Mouse (Mus musculus): ENCODE measurements at regions not wholly inside any gene's neighbourhood (a gene's known extent, or its start where the extent isn't known, plus 50 kb on each side); places are given as distances from the start of the nearest gene placed in this dataset.

- H3K4me1 ChIP-seq (ENCODE audit: control insufficient read depth, insufficient read depth, low read length) = no peaks in the 10 kb centered on the region
- TF ChIP-seq CTCF (IDR thresholded peaks at IDR 0.05; ENCODE audit: control insufficient read depth, insufficient read depth, low read length) (no peak), POLR2A (IDR thresholded peaks at IDR 0.05; ENCODE audit: borderline replicate concordance, control insufficient read depth, low read depth, low read length) (no peak)
- 79% methylated on average over 6 of the region's 6 CpGs for WGBS
- H3K4me3 ChIP-seq (replicated peaks; ENCODE audit: control insufficient read depth, low read depth, low read length) = no peak overlapping the region
- no peak overlapping the region for H3K27ac ChIP-seq (ENCODE audit: control insufficient read depth, insufficient read depth, low read depth, low read length, poor library complexity)
Measured at GRCm38 (mm10) chr17:67569865-67570264, 62.7 kb downstream of the Lrrc30 start.

DNA sequence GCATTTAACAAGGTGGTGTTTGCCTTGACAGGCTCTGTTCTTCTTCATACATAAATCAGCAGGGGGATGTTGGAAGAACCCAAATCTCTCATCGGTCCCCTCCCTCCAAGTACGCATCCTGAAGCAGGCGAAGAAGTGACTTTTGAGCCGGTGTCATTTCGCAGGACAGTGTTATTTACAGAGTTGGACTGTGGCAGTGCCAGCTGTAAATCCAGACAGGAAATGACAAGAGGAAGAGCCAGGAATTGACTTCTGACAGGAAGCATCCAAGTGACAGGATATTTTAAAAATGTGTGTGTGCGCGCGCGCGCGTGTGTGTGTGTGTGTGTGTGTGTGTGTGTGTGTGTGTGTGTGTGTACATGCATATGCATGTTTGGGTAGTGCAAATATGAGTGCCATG lies 66.3 kb downstream of the Lrrc30 start:
- TF ChIP-seq POLR2A (IDR thresholded peaks at IDR 0.05; ENCODE audit: borderline replicate concordance, control insufficient read depth, low read depth, low read length) (no peak), CTCF (IDR thresholded peaks at IDR 0.05; ENCODE audit: control insufficient read depth, insufficient read depth, low read length) (no peak)
- no peak overlapping the region for H3K27ac ChIP-seq (ENCODE audit: control insufficient read depth, insufficient read depth, low read depth, low read length, poor library complexity)
- H3K4me3 ChIP-seq (replicated peaks; ENCODE audit: control insufficient read depth, low read depth, low read length) = no peak overlapping the region
- no peaks in the 10 kb centered on the region for H3K4me1 ChIP-seq (ENCODE audit: control insufficient read depth, insufficient read depth, low read length)
- 82% methylated on average over 11 of the region's 11 CpGs for WGBS

DNA sequence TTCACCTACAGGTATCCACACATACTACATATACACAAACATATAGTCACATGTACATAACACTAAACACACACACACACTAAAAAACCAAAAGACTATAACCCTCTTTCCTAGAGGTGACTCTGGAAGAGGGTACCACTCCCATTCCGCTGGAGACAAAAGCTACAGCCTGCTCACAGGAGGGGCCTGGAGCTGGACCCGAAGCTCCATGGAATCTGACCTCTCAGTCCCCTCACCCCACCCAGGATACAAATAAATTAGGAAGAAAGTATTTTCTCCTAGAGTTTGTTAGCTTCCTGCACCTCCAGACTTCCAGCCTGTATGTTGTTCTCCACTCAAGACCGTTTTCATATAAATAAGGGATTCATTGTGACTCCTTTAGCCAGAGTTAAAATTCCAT lies 66.8 kb downstream of the Lrrc30 start:
- H3K4me1 ChIP-seq (ENCODE audit: control insufficient read depth, insufficient read depth, low read length) = no peaks in the 10 kb centered on the region
- H3K27ac ChIP-seq (ENCODE audit: control insufficient read depth, insufficient read depth, low read depth, low read length, poor library complexity) = no peak overlapping the region
- 76% methylated on average over 3 of the region's 3 CpGs for WGBS
- no peak for TF ChIP-seq CTCF (IDR thresholded peaks at IDR 0.05; ENCODE audit: control insufficient read depth, insufficient read depth, low read length)
- no peak for TF ChIP-seq POLR2A (IDR thresholded peaks at IDR 0.05; ENCODE audit: borderline replicate concordance, control insufficient read depth, low read depth, low read length)
- H3K4me3 ChIP-seq (replicated peaks; ENCODE audit: control insufficient read depth, low read depth, low read length) = no peak overlapping the region

- TF ChIP-seq POLR2A (IDR thresholded peaks at IDR 0.05; ENCODE audit: borderline replicate concordance, control insufficient read depth, low read depth, low read length) (no peak), CTCF (IDR thresholded peaks at IDR 0.05; ENCODE audit: control insufficient read depth, insufficient read depth, low read length) (no peak)
- Histone ChIP-seq H3K4me1 (ENCODE audit: control insufficient read depth, insufficient read depth, low read length) (no peaks in the 10 kb centered on the region), H3K4me3 (replicated peaks; ENCODE audit: control insufficient read depth, low read depth, low read length) (no peak overlapping the region), H3K27ac (ENCODE audit: control insufficient read depth, insufficient read depth, low read depth, low read length, poor library complexity) (no peak overlapping the region)
- WGBS = 46% methylated on average over 3 of the region's 3 CpGs
Measured at GRCm38 (mm10) chr17:67564845-67565244, 67.7 kb downstream of the Lrrc30 start.

DNA sequence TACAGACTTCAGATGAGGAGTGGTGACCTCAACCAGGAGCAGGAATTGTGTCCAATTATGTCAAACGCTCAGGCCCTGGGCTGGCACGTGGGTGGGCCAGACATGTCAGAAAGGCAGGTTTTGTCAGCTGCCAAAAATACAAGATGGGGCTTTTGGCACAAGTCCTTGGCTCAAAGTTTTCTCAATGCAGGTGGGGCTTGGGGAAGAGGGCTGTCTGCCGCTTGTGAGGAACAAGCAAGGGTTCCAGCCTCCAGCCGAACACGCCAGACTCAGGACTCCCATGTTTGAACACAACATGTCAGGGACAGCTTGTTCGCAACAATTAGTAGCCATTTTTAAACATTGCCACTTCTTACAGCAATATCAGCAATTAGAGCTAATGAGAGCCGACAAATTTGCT lies 69.5 kb downstream of the Lrrc30 start:
- Histone ChIP-seq H3K4me3 (replicated peaks; ENCODE audit: control insufficient read depth, low read depth, low read length) (no peak overlapping the region), H3K4me1 (ENCODE audit: control insufficient read depth, insufficient read depth, low read length) (no peaks in the 10 kb centered on the region), H3K27ac (ENCODE audit: control insufficient read depth, insufficient read depth, low read depth, low read length, poor library complexity) (no peak overlapping the region)
- TF ChIP-seq POLR2A (IDR thresholded peaks at IDR 0.05; ENCODE audit: borderline replicate concordance, control insufficient read depth, low read depth, low read length) (no peak), CTCF (IDR thresholded peaks at IDR 0.05; ENCODE audit: control insufficient read depth, insufficient read depth, low read length) (no peak)
- WGBS = 82% methylated on average over 7 of the region's 7 CpGs

GRCm38 (mm10) chr17:67561802-67562201 lies 70.7 kb downstream of the Lrrc30 start:
- no peak for TF ChIP-seq CTCF (IDR thresholded peaks at IDR 0.05; ENCODE audit: control insufficient read depth, insufficient read depth, low read length)
- no peak for TF ChIP-seq POLR2A (IDR thresholded peaks at IDR 0.05; ENCODE audit: borderline replicate concordance, control insufficient read depth, low read depth, low read length)
- Histone ChIP-seq H3K4me1 (ENCODE audit: control insufficient read depth, insufficient read depth, low read length) (no peaks in the 10 kb centered on the region), H3K4me3 (replicated peaks; ENCODE audit: control insufficient read depth, low read depth, low read length) (no peak overlapping the region), H3K27ac (ENCODE audit: control insufficient read depth, insufficient read depth, low read depth, low read length, poor library complexity) (no peak overlapping the region)
- WGBS = 44% methylated on average over 4 of the region's 4 CpGs

- Histone ChIP-seq H3K4me1 (ENCODE audit: control insufficient read depth, insufficient read depth, low read length) (no peaks in the 10 kb centered on the region), H3K4me3 (replicated peaks; ENCODE audit: control insufficient read depth, low read depth, low read length) (no peak overlapping the region), H3K27ac (ENCODE audit: control insufficient read depth, insufficient read depth, low read depth, low read length, poor library complexity) (no peak overlapping the region)
- TF ChIP-seq POLR2A (IDR thresholded peaks at IDR 0.05; ENCODE audit: borderline replicate concordance, control insufficient read depth, low read depth, low read length) (no peak), CTCF (IDR thresholded peaks at IDR 0.05; ENCODE audit: control insufficient read depth, insufficient read depth, low read length) (no peak)
- 36% methylated on average over 7 of the region's 7 CpGs for WGBS
Measured at GRCm38 (mm10) chr17:67557351-67557870, 75.1 kb downstream of the Lrrc30 start.

GRCm38 (mm10) chr17:67552581-67553139 lies 79.9 kb downstream of the Lrrc30 start:
- WGBS = 89% methylated on average over 21 of the region's 21 CpGs
- no peak overlapping the region for H3K4me3 ChIP-seq (replicated peaks; ENCODE audit: control insufficient read depth, low read depth, low read length)
- TF ChIP-seq POLR2A (IDR thresholded peaks at IDR 0.05; ENCODE audit: borderline replicate concordance, control insufficient read depth, low read depth, low read length) (no peak), CTCF (IDR thresholded peaks at IDR 0.05; ENCODE audit: control insufficient read depth, insufficient read depth, low read length) (no peak)
- no peaks in the 10 kb centered on the region; the same call in 1 of the 2 replicates for H3K4me1 ChIP-seq (ENCODE audit: control insufficient read depth, insufficient read depth, low read length)
- H3K27ac ChIP-seq (ENCODE audit: control insufficient read depth, insufficient read depth, low read depth, low read length, poor library complexity) = no peak overlapping the region

Measured in bone marrow, adult 2 months (tissue).